Mouse (Mus musculus): ENCODE measurements around the gene H2al1i.
"Not testable (repeated sequence)": the region's sequence is repeated elsewhere in the genome, so short reads cannot be mapped to it uniquely, and the experiment has no call there.

DNA sequence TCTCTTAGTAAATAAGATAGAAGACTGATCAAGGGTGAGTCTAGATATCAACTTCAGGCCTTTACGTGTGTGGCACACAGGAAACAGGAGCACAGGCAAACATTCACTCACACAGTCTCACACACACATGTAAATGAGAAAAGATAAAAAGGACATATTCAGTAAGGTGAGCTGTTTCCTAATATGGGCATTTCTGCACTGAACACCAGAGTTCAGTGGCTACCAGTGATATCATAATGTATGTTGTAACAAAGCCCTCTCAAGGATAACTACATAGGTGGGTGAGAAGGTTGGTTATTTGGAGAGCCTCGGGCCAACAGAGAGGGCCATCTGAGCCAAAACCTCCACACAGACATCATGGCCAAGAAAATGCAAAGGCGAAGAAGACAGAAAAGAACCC, 22.3 kb upstream of the H2al1i start, which contains the start of gene H2al1b:
- not testable (repeated sequence) for TF ChIP-seq CTCF (conservative IDR thresholded peaks at IDR 0.05 in 1 of 2, IDR thresholded peaks at IDR 0.05 in 1 of 2; ENCODE audit: low read depth in 2 of 2, low read length in 2 of 2); USF2 (conservative IDR thresholded peaks at IDR 0.05; ENCODE audit: low read depth, low read length); EP300 (IDR thresholded peaks at IDR 0.05; ENCODE audit: low read length); CHD2 (IDR thresholded peaks at IDR 0.05; ENCODE audit: low read length); E2F4 (IDR thresholded peaks at IDR 0.05; ENCODE audit: insufficient replicate concordance, low read depth, low read length)
